Mouse (Mus musculus) v-Abl transformed pro-B cells (cell line): Measurements from ENCODE around the gene Akap14.
"Not testable (repeated sequence)": the region's sequence is repeated elsewhere in the genome, so short reads cannot be mapped to it uniquely, and the experiment has no call there.

ENCODE experiments used
- in situ Hi-C, 2 experiments: fragments of 400-800 bp; cut with MboI; formaldehyde crosslinking; loops; one replicate each; pipeline ENCODE4 v1.15.1; 2025; ENCODE audit not compliant: unreplicated experiment in 2 of 2

The Akap14 gene

DNA sequence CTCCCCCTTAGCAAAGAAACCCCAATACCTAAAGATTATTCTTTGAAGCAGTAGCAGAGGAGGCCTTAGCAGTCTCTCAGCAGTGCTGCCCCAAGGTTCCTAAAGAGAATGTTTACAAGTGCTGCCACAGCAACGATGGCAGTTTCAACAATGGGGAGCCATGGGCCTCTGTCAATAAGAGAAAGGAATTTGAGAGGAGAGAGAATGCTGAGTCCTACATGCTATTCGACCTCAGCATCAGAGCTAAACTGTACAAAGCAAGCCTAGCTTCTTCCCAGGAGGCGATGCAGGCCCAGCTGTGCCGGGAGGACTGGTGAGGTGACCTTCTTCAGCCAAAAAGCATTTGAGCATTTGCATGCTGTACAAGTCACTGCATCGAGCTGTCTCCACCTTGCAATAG, at the start of gene Akap14:
Akap14 (minus strand) TSS at position 101 of the 400 bp plus-strand sequence.
- in situ Hi-C loops: no loop called here

- in situ Hi-C loops: no loop called here
Observed at GRCm38 (mm10) chrX:37210941-37211340, 42.3 kb upstream of the Akap14 start, which contains the start of gene Gm9. Gm9 (minus strand) TSS chrX:37211041.

DNA sequence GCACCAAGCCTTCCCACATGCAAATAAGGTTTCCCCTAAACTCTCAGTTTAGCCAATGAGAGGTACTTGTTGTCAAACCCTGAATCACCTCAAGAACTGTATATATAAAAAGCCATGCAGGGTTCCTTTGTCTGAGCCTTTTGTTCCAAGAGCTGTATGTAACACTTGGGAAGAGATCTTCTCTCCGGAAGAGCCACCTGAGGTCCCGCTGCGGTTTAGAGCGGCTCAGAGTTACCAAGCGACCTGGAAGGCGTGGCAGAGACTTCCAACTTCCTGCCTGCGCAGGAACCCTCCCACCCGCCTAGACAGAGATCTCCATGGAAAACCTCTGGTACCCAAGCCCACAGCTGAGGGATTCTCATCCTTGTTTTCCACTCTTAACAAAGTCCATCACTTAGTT, 30.0 kb upstream of the Akap14 start:
- in situ Hi-C loops: no loop called here

DNA sequence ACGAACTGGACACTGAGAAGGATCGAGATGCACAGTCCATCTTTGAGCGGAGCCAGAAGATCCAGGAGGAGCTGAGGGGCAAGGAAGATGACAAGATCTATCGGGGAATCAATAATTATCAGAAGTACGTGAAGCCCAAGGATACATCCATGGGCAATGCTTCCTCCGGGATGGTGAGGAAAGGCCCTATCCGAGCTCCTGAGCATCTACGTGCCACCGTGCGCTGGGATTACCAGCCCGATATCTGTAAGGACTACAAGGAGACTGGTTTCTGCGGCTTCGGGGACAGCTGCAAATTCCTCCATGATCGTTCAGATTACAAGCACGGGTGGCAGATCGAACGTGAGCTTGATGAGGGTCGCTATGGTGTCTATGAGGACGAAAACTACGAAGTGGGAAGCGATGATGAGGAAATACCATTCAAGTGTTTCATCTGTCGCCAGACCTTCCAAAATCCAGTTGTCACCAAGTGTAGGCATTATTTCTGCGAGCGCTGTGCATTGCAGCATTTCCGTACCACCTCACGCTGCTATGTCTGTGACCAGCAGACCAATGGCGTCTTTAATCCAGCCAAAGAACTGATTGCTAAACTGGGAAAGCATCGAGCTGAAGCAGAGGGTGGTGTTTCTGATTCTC, 23.2 kb upstream of the Akap14 start:
- in situ Hi-C loops: no loop called here

- in situ Hi-C loops: no loop called here
Observed at GRCm38 (mm10) chrX:37191105-37191743, 22.6 kb upstream of the Akap14 start, which contains the start of the genes Ndufa1 and Rnf113a1. Ndufa1 (minus strand) TSS chrX:37191163. Rnf113a1 (plus strand) TSS chrX:37191245.

- in situ Hi-C loops: no loop called here
Observed at GRCm38 (mm10) chrX:37190755-37191104, 22.1 kb upstream of the Akap14 start.

- in situ Hi-C loops: not testable (repeated sequence)
Observed at GRCm38 (mm10) chrX:37184401-37184800, 15.8 kb upstream of the Akap14 start.

- in situ Hi-C loops: no loop called here
Observed at GRCm38 (mm10) chrX:37167085-37167484, 1.6 kb downstream of the Akap14 start.

DNA sequence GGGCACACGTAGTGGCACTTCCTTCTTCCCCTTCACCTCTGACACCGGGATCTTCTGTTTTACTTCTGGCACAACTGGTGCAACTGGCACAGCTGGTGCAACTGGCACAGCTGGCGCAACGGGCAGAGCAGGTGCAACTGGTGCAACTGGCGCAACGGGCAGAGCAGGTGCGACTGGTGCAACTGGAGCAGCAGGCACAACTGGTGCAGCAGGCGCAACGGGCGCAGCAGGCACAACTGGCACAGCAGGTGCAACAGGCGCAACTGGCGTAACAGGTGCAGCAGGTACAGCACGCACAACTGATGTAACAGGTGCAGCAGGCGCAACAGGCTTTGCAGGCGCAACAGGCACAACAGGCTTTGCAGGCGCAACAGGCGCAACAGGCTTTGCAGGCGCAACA, 5.5 kb downstream of the Akap14 start:
- in situ Hi-C loops: no loop called here

DNA sequence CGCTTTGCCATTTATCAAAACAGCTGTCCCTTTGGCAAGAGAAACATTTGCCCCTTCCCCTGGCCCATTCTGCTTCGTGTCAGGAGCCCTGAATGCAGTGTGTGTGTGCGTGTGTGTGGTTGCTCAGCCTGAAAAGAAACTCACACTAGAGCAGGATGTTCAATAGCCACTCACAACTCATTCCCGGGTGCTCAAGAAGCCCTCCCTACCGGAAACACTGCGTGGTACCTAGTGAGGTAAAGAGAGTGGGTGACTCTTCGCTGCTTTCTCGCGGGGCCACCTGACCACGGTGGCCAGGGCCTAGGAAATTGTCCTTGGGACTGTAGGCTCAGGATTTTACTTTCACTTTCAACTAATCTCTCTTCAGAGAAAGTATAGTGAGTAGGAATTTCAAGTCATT, 7.5 kb downstream of the Akap14 start:
- in situ Hi-C loops: no loop called here

GRCm38 (mm10) chrX:37157839-37158238, 10.8 kb downstream of the Akap14 start:
- in situ Hi-C loops: loop anchor here in 1 of 2 experiments (10.0 kb wide), 1 partner anchor 63 kb away; no protein-coding TSS in a partner anchor

- in situ Hi-C loops: no loop called here
Observed at GRCm38 (mm10) chrX:37144954-37145353, 23.7 kb downstream of the Akap14 start.

- in situ Hi-C loops: not testable (repeated sequence)
Observed at GRCm38 (mm10) chrX:37144498-37144897, 24.1 kb downstream of the Akap14 start.

DNA sequence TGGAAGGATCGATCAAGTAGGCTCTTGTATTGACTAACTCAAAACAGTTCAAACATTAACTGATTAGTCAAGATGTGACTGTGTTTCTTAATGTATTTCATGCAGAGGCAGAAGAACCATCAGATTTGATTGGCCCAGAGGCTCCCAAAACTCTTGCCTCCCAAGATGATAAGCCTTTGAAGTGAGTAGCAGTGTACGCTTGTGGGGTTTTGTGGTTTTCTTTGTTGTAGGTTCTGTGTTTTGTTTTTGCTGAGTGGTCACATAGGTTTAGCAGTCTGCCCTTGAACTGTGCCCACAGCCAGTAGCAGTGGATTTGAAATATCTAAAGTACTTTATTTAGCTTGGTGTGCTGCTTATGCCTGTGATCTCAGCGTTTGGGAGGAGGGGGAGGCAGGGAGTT, 26.9 kb downstream of the Akap14 start:
- in situ Hi-C loops: no loop called here

DNA sequence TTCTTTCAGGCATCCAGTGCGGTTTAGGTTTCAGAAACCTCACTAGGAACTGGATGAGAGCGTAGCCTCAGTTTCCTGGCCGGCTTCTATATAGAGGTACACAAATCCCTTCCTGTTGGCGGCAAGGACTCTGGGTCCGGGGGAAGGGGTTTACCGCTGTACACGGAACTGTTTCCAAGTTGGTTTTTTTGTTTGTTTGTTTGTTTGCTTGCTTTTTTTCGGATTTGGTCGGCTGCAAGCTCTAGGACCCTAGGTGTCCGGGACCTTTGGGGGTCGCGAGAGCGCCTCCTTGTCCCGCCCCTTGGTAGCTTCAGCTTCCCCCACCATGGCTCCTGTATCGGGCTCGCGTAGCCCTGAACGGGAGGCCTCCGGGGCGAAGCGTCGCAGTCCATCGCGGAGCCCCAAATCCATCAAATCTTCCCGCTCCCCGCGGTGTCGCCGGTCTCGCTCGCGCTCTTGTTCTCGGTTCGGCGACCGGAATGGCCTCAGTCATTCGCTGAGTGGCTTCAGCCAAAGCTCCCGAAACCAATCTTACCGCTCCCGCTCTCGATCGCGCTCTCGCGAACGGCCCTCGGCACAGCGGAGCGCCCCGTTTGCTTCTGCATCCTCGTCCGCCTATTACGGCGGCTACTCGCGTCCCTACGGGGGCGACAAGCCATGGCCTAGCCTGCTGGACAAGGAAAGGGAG, 41.8 kb downstream of the Akap14 start, which contains the start of gene Nkap:
Nkap (plus strand) TSS at position 125 of the 688 bp plus-strand sequence.
- in situ Hi-C loops: no loop called here

DNA sequence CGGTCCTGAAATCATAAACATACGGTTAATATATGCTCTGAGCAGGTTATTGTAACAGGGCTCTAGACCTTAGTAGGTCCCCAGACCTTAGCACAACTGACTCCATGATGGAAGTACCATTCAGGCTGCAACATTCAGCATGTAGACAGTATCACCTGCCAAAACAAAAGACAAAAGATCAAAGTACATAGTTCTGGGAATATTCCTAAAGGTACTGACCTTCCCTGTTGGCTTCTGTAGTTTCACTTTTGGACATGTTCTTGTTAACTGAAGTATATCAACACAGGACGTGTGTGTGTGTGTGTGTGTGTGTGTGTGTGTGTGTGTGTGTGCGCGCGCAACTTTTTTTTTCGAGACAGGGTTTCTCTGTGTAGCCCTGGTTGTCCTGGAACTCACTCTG, 43.1 kb downstream of the Akap14 start:
- in situ Hi-C loops: no loop called here

GRCm38 (mm10) chrX:37120212-37120611, 48.4 kb downstream of the Akap14 start:
- in situ Hi-C loops: no loop called here

- in situ Hi-C loops: no loop called here
Observed at GRCm38 (mm10) chrX:37119585-37119984, 49.1 kb downstream of the Akap14 start.

- in situ Hi-C loops: no loop called here
Observed at GRCm38 (mm10) chrX:37117085-37117484, 51.6 kb downstream of the Akap14 start.

DNA sequence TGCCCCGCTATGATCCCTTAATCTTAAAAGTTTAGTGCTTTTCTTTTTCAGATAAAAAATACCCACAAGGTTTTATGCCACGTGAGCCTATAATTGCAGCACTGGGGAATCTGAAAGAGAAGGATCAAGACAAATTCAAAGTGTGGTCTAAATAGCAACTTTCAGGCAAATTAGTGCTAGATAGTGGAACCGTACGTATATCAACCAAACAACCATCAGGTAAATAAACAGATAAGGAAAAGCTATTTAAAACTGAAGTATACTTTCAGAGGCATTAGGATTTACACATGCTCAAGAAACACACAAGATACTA, 57.8 kb downstream of the Akap14 start:
- in situ Hi-C loops: no loop called here

DNA sequence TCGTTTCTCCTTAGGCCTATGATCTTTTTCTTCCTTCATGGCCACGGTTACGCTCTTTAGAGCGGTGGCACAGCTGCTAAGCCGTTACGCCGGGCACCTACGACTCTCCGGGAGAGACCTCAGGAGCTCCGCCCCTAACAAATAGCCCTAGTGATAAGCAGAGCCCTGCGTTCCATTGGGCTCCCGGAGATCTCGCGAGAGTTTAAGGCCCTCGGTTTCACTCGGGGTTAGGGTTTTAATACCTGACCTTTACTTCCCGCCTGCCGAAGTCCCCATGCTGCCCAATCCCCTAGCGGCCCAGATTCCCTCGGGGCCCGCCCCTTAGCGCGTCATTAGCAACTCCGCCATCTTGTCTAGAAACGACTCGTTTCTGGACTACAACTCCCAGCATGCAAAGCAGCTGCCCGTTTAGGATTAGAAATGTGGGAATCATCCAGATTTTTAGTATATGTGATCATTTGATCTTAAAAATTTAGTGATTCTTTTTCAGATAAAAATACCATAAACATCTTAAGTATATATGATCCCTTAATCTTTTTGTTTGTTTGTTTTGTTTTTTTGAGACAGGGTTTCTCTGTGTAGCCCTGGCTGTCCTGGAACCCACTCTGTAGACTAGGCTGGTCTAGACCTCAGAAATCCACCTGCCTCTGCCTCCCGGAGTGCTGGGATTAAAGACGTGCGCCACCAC, 58.3 kb downstream of the Akap14 start, which contains the start of gene Upf3b:
Upf3b (minus strand) TSS at position 130 of the 688 bp plus-strand sequence.
- in situ Hi-C loops: no loop called here
